Mouse (Mus musculus) inflammation-experienced regulatory T-cells, adult 6 months (primary cell): ENCODE results near the gene Zyg11a. TPM values are rescaled to one million over a fixed set of nuclear protein-coding genes. Genes with fewer than 3 reads are reported as not detected.
"Not testable (repeated sequence)": the region's sequence is repeated elsewhere in the genome, so short reads cannot be mapped to it uniquely, and the experiment has no call there.

Experiments
- ATAC-seq: one replicate; pipeline ENCODE4 v1.8.0; 2017
- polyA plus RNA-seq, 3 experiments: library from polyadenylated mRNA; unstranded; fragments of 100-300 nt; shearing (Covaris generic); gene quantifications; one replicate each; pipeline ENCODE4 v1.2.1; 2017

Gene Zyg11a
- polyA plus RNA-seq, 3 experiments from 2014 or later = not detected

- ATAC-seq = no peak
Observed at GRCm38 (mm10) chr4:108143778-108144177, 74.1 kb downstream of the Zyg11a start.

DNA sequence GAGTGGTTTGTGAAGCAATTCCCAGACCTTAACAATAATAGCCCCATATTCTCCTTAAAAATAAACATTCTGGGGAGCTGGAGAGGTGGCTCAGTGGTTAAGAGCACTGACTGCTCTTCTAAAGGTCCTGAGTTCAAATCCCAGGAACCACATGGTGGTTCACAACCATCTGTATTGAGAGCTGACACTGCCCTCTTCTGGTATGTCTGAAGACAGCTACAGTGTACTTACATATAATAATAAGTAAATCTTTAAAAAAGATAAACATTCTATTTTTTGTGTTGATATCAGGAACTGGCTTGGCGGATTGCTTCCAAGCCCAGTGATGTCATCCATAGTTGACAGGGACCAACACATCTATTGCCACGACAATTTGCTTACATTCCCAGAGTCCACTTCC is 74.7 kb downstream of the Zyg11a start:
- not testable (repeated sequence) for ATAC-seq

DNA sequence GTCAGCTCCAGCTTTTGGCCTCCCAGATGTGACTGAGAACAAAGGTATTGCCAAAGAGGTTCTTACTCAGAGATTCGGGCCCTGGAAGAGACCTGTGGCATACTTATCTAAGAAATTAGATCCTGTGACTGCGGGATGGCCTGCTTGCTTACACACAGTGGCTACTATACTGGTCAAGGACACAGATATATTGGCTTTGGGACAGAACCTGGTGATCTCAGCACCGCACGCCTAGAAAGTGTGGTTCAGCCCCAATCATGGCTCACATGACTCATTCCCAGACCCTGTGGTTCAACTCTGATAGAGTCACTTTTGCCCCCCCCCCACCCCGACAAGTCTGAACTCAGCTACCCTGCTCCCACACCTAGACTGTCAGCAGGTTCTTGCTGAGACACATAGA is 80.9 kb downstream of the Zyg11a start:
- ATAC-seq = no peak

Other genes with a start within 250 kb of the Zyg11a start
- gene Slc1a7, start 249.7 kb downstream of the Zyg11a start, polyA plus RNA-seq = not detected
- gene Podn, start 121.6 kb downstream of the Zyg11a start, polyA plus RNA-seq = not detected
- gene Scp2, start 73.0 kb downstream of the Zyg11a start, polyA plus RNA-seq = 100 to 1,000 TPM; 286 to 396 (median 300) TPM
- 1 to 10 TPM; 1.6 to 3.1 (median 2.5) TPM for gene Echdc2, start 52.6 kb downstream of the Zyg11a start, polyA plus RNA-seq
- gene Zyg11b, start 83.0 kb upstream of the Zyg11a start, polyA plus RNA-seq = 10 to 100 TPM in 2 of 3 experiments, 1 to 10 TPM in 1; 7.5 to 14.1 (median 12.2) TPM
- 10 to 100 TPM; 16.1 to 26.8 (median 22.9) TPM for gene Coa7, start 110.1 kb upstream of the Zyg11a start, polyA plus RNA-seq
- gene Shisal2a, start 165.3 kb upstream of the Zyg11a start, polyA plus RNA-seq = not detected
- 1 to 10 TPM in 2 of 3 experiments, under 1 TPM in 1; 0.83 to 3.8 (median 2.5) TPM for gene Gpx7, start 188.9 kb upstream of the Zyg11a start, polyA plus RNA-seq
- 10 to 100 TPM; 38.3 to 97.4 (median 89.2) TPM for gene Tut4, start 241.4 kb upstream of the Zyg11a start, polyA plus RNA-seq